Comparison of ENCODE assay signal across 21 mouse cellular contexts in the genomic region with DNA sequence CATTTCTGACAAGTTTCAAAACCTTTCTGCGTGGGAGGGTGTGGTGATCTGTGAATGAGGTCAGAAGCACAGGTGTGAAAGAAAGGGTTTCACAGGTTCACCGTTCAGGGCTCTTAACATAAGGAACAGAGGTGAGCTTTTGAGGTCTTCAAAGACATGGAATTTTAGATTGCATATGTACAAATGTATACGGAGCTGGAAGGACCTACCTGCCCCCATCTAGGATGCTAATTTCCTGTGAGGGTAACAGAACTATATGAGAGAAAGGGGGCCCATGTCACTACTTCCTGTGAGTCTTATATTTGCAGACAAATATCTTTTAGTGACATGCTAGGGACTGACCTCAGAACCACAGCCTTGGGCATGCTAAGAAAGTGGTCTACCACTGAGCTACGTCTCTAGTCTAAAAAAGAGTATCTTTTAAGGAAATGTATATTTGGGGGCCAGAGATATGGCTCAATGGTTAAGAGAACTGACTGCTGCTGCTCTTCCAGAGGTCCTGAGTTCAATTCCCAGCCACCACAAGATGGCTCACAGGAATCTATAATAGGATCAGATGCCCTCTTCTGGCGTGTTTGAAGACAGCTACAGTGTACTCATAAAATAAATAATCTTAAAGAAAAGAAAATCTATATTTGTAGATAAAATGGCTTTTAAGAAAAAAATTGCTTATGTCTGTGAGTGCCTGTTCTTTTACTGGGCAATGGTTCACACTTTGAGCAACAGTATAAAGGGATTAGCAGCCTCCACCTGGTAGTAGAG. TPM values are rescaled to one million over a fixed set of nuclear protein-coding genes. Genes with fewer than 3 reads are reported as not detected.
DNase-seq lines count a peak whose midpoint lies in the region; ATAC-seq and TF ChIP-seq lines count a peak whose summit lies in the region.
"Had no signal": no experiment of that assay in that cellular context is flagged by ENCODE, and none has a peak within 500 bp of the region (broad histone marks: within the 10 kb centered on the region; RNA-seq: fewer than 3 reads in every experiment).

No protein-coding gene starts in this region.

- TF ChIP-seq CTCF in layer of hippocampus, adult 2 months (conservative IDR thresholded peaks at IDR 0.05), result peak; percentile 59
- peak in 1 of 2 experiments; percentile 55; a peak in 2 of 4 replicates for TF ChIP-seq CTCF in CH12.LX (conservative IDR thresholded peaks at IDR 0.05 in 1 of 2, IDR thresholded peaks at IDR 0.05 in 1 of 2; ENCODE audit: low read depth in 2 of 2, low read length in 2 of 2)

- TF ChIP-seq POLR2A in CH12.LX (IDR thresholded peaks at IDR 0.05; ENCODE audit: low read depth, low read length), result no peak

- H3K27me3 ChIP-seq in CH12.LX (replicated peaks), result no peaks in the 10 kb centered on the region
- H3K27me3 ChIP-seq in megakaryocyte, embryonic 14.5 days (replicated peaks), result peaks cover 17% of the 10 kb centered on the region
- H3K27me3 ChIP-seq: midbrain, embryonic 12.5 days had no signal

- H3K4me1 ChIP-seq in CH12.LX (ENCODE audit: control insufficient read depth in 1 of 2, insufficient read depth in 2 of 2), result peaks cover 8 to 50% of the 10 kb centered on the region in 2 experiments
- peaks cover 46% of the 10 kb centered on the region for H3K4me1 ChIP-seq in megakaryocyte, embryonic 14.5 days
- H3K4me1 ChIP-seq: midbrain, embryonic 12.5 days had no signal

- H3K79me2 ChIP-seq in CH12.LX (replicated peaks; ENCODE audit: control insufficient read depth, extremely low read depth, insufficient read depth, poor library complexity, severe bottlenecking), result no peaks in the 10 kb centered on the region

- peak overlapping the region; percentile 72 for H3K27ac ChIP-seq in layer of hippocampus, adult 2 months
- H3K27ac ChIP-seq in CH12.LX (ENCODE audit: insufficient read depth, low read depth), result no peak overlapping the region
- H3K27ac ChIP-seq: hindbrain, embryonic 14.5 days; midbrain, embryonic 12.5 days had no signal

- H3K9ac ChIP-seq in CH12.LX (ENCODE audit: insufficient read depth, low read depth), result no peak overlapping the region; the same call in 1 of the 2 replicates
- H3K9ac ChIP-seq: hindbrain, embryonic 14.5 days; midbrain, embryonic 12.5 days had no signal

- peak; percentile 9; the same call in 1 of the 2 replicates for TF ChIP-seq EP300 in CH12.LX (IDR thresholded peaks at IDR 0.05; ENCODE audit: low read length)

- H3K4me2 ChIP-seq in CH12.LX (ENCODE audit: insufficient read depth, low read depth, poor library complexity, severe bottlenecking), result no peak overlapping the region
- H3K4me2 ChIP-seq: hindbrain, embryonic 14.5 days; midbrain, embryonic 12.5 days had no signal

- DNase-seq in layer of hippocampus, adult 2 months (ENCODE audit: low spot score in 2 of 2), result no peak
- DNase-seq in layer of hippocampus, adult 18-20 months (ENCODE audit: low spot score in 2 of 2), result no peak
- no peak for DNase-seq in CH12.LX (ENCODE audit: extremely low read depth)
- DNase-seq in adrenal gland, adult (ENCODE audit: inconsistent age in 2 of 2, low spot score in 1 of 2), result no peak
- no peak for DNase-seq in gastrocnemius, postnatal 10 days
- DNase-seq: adrenal gland, postnatal 36 days; cerebellum, postnatal 10 days; heart, adult 11 months; kidney, adult 2 months; right cerebral cortex, postnatal 14 days had no signal

- in situ Hi-C loops in CH12.LX (cut with MboI; ENCODE audit: low pct_ligation_motif_present, low pct_unique_long_range_greater_than_20kb, low sequenced_read_pairs), result no loop called here

- peaks cover 0 to 2% of the 10 kb centered on the region in 2 experiments for H3K36me3 ChIP-seq in CH12.LX (replicated peaks in 1 of 2; ENCODE audit: control insufficient read depth in 1 of 2, insufficient read depth in 1 of 2, low read length in 1 of 2)
- H3K36me3 ChIP-seq in megakaryocyte, embryonic 14.5 days (replicated peaks; ENCODE audit: low read length), result no peaks in the 10 kb centered on the region
- H3K36me3 ChIP-seq: G1E; midbrain, embryonic 12.5 days had no signal

- H3K4me3 ChIP-seq in layer of hippocampus, adult 2 months, result no peak overlapping the region
- no peak overlapping the region for H3K4me3 ChIP-seq in CH12.LX (replicated peaks in 1 of 3; ENCODE audit: low read depth in 2 of 3, low read length in 2 of 3, poor library complexity in 1 of 3)
- peak overlapping the region; percentile 18 for H3K4me3 ChIP-seq in megakaryocyte, embryonic 14.5 days (replicated peaks)
- H3K4me3 ChIP-seq: midbrain, embryonic 12.5 days had no signal

- ATAC-seq in hematopoietic stem cell, adult 5-6 weeks (replicated peaks in 1 of 2; ENCODE audit: insufficient read depth in 1 of 2, low FRiP score in 2 of 2, low TSS enrichment in 1 of 2, low read depth in 1 of 2, poor library complexity in 2 of 2, severe bottlenecking in 2 of 2), result peak; percentile 27 to 37; a peak in 2 of 4 replicates
- ATAC-seq in megakaryocyte-erythroid progenitor cell, adult 5-6 weeks (replicated peaks; ENCODE audit: low FRiP score, low TSS enrichment, poor library complexity, severe bottlenecking), result no peak

- dilution Hi-C loops in CH12.LX (cut with MboI; ENCODE audit: extremely low pct_ligation_motif_present, extremely low pct_unique_long_range_greater_than_20kb, low sequenced_read_pairs), result no loop called here

- no peaks in the 10 kb centered on the region for H3K9me3 ChIP-seq in CH12.LX (replicated peaks; ENCODE audit: low read length)
- H3K9me3 ChIP-seq in megakaryocyte, embryonic 14.5 days, result peaks cover 14% of the 10 kb centered on the region
- H3K9me3 ChIP-seq: G1E; midbrain, embryonic 12.5 days had no signal

- no peak; the same call in none of the 2 replicates for TF ChIP-seq RAD21 in CH12.LX (IDR thresholded peaks at IDR 0.05; ENCODE audit: low read depth, low read length)

TF ChIP-seq in CH12.LX, 34 proteins besides CTCF, POLR2A, EP300 and RAD21 (continues in another document):
- no peak for TF ChIP-seq POLR2AphosphoS2 (IDR thresholded peaks at IDR 0.05; ENCODE audit: low read depth, low read length)
- no peak for TF ChIP-seq GABPA (IDR thresholded peaks at IDR 0.05; ENCODE audit: insufficient replicate concordance, low read depth, low read length)

RNA-seq across cellular contexts. Expression of gene Ssrp1, which starts 23.0 kb away (rescaled TPM):
- 100 to 1,000 TPM; 125 to 132 TPM for total RNA-seq in layer of hippocampus, adult 2 months (2021)
- 100 to 1,000 TPM; 114 to 115 TPM for total RNA-seq in layer of hippocampus, adult 18-20 months (2021)
- total RNA-seq in CH12.LX (2012; rRNA removed) (241 and 287 TPM in 2 replicates), CH12.LX (2014; rRNA removed) (287 and 297 TPM in 2 replicates)
- 437 and 585 TPM in 2 replicates for polyA plus RNA-seq in CH12.LX (2012; ENCODE audit: insufficient read length, low read depth)
- 390 and 439 TPM in 2 replicates for total RNA-seq in hematopoietic stem cell, adult 5-6 weeks (2017)
- polyA plus RNA-seq in megakaryocyte, embryonic 14.5 days (2012; ENCODE audit: insufficient read depth, low replicate concordance), result 9.9 and 23.0 TPM in 2 replicates
- 10 to 100 TPM; 50.9 to 66.6 TPM for total RNA-seq in gastrocnemius, postnatal 10 days (2021)
- 245 and 274 TPM in 2 replicates for total RNA-seq in megakaryocyte-erythroid progenitor cell, adult 5-6 weeks (2014; fragmentation: Nextera tagmentation)
- total RNA-seq in megakaryocyte-erythroid progenitor cell, adult 5-6 weeks (2017), result 432 and 481 TPM in 2 replicates

RNA-seq across cellular contexts. Expression of gene P2rx3, which starts 23.3 kb away (rescaled TPM):
- 1 to 10 TPM; 2.3 to 2.4 TPM for total RNA-seq in layer of hippocampus, adult 2 months (2021)
- total RNA-seq in layer of hippocampus, adult 18-20 months (2021), result 1 to 10 TPM; 1.6 to 2.1 TPM
- 2.4 and 7.1 TPM in 2 replicates for total RNA-seq in CH12.LX (2012; rRNA removed)
- total RNA-seq in CH12.LX (2014; rRNA removed), result 1.7 and 2.2 TPM in 2 replicates
- polyA plus RNA-seq in CH12.LX (2012; ENCODE audit: insufficient read length, low read depth), result 3.7 and 4.7 TPM in 2 replicates
- total RNA-seq in hematopoietic stem cell, adult 5-6 weeks (2017), result 0.69 TPM in 1 of 2 replicates, not detected in the other
- polyA plus RNA-seq in megakaryocyte, embryonic 14.5 days (2012; ENCODE audit: insufficient read depth, low replicate concordance), result not detected in 2 replicates
- under 1 TPM; 0.88 to 0.92 TPM for total RNA-seq in gastrocnemius, postnatal 10 days (2021)
- total RNA-seq in megakaryocyte-erythroid progenitor cell, adult 5-6 weeks (2014; fragmentation: Nextera tagmentation), result 1.1 and 2.0 TPM in 2 replicates
- not detected in 2 replicates for total RNA-seq in megakaryocyte-erythroid progenitor cell, adult 5-6 weeks (2017)
- polyA plus RNA-seq: G1E had no signal

RNA-seq across cellular contexts. Expression of gene Prg3, which starts 26.0 kb away (rescaled TPM):
- not detected for total RNA-seq in layer of hippocampus, adult 2 months (2021)
- not detected for total RNA-seq in layer of hippocampus, adult 18-20 months (2021)
- total RNA-seq in CH12.LX (2012; rRNA removed) (not detected in 2 replicates), CH12.LX (2014; rRNA removed) (not detected in 2 replicates)
- polyA plus RNA-seq in CH12.LX (2012; ENCODE audit: insufficient read length, low read depth), result not detected in 2 replicates
- 3.0 and 8.4 TPM in 2 replicates for total RNA-seq in hematopoietic stem cell, adult 5-6 weeks (2017)
- 1.8 TPM in 1 of 2 replicates, not detected in the other for polyA plus RNA-seq in megakaryocyte, embryonic 14.5 days (2012; ENCODE audit: insufficient read depth, low replicate concordance)
- not detected for total RNA-seq in gastrocnemius, postnatal 10 days (2021)
- total RNA-seq in megakaryocyte-erythroid progenitor cell, adult 5-6 weeks (2014; fragmentation: Nextera tagmentation), result not detected in 2 replicates
- total RNA-seq in megakaryocyte-erythroid progenitor cell, adult 5-6 weeks (2017), result not detected in 2 replicates
- total RNA-seq: adrenal gland, postnatal 36 days had no signal
- polyA plus RNA-seq: C2C12; embryonic facial prominence, embryonic 11.5 days; hindbrain, embryonic 14.5 days; large intestine, adult 2 months; limb, embryonic 11.5 days; lung, embryonic 16.5 days; midbrain, embryonic 12.5 days had no signal

RNA-seq across cellular contexts. Expression of gene Prg2, which starts 33.7 kb away (rescaled TPM):
- not detected for total RNA-seq in layer of hippocampus, adult 2 months (2021)
- not detected for total RNA-seq in layer of hippocampus, adult 18-20 months (2021)
- total RNA-seq in CH12.LX (2012; rRNA removed), result 0.81 and 1.5 TPM in 2 replicates
- total RNA-seq in CH12.LX (2014; rRNA removed), result 0.60 and 1.1 TPM in 2 replicates
- polyA plus RNA-seq in CH12.LX (2012; ENCODE audit: insufficient read length, low read depth), result 0.49 and 0.93 TPM in 2 replicates
- total RNA-seq in hematopoietic stem cell, adult 5-6 weeks (2017), result 86.3 and 239 TPM in 2 replicates
- polyA plus RNA-seq in megakaryocyte, embryonic 14.5 days (2012; ENCODE audit: insufficient read depth, low replicate concordance), result 2.5 TPM in 1 of 2 replicates, not detected in the other
- 1 to 10 TPM in 1 of 2 experiments, not detected in 1; 4.8 TPM for total RNA-seq in gastrocnemius, postnatal 10 days (2021)
- not detected in 2 replicates for total RNA-seq in megakaryocyte-erythroid progenitor cell, adult 5-6 weeks (2014; fragmentation: Nextera tagmentation)
- total RNA-seq in megakaryocyte-erythroid progenitor cell, adult 5-6 weeks (2017), result 0.85 and 3.2 TPM in 2 replicates
- total RNA-seq: adrenal gland, postnatal 36 days had no signal
- polyA plus RNA-seq: C2C12; G1E; hindbrain, embryonic 14.5 days; lung, embryonic 16.5 days; midbrain, embryonic 12.5 days had no signal

RNA-seq across cellular contexts. Expression of gene Tnks1bp1, which starts 33.8 kb away (rescaled TPM):
- 100 to 1,000 TPM; 166 to 182 TPM for total RNA-seq in layer of hippocampus, adult 2 months (2021)
- 100 to 1,000 TPM; 175 to 194 TPM for total RNA-seq in layer of hippocampus, adult 18-20 months (2021)
- 3.8 and 7.5 TPM in 2 replicates for total RNA-seq in CH12.LX (2012; rRNA removed)
- 1.5 TPM in 2 replicates for total RNA-seq in CH12.LX (2014; rRNA removed)
- polyA plus RNA-seq in CH12.LX (2012; ENCODE audit: insufficient read length, low read depth), result 3.9 and 4.0 TPM in 2 replicates
- 9.9 and 15.9 TPM in 2 replicates for total RNA-seq in hematopoietic stem cell, adult 5-6 weeks (2017)
- 0.72 TPM in 1 of 2 replicates, not detected in the other for polyA plus RNA-seq in megakaryocyte, embryonic 14.5 days (2012; ENCODE audit: insufficient read depth, low replicate concordance)
- 10 to 100 TPM; 52.1 to 69.1 TPM for total RNA-seq in gastrocnemius, postnatal 10 days (2021)
- total RNA-seq in megakaryocyte-erythroid progenitor cell, adult 5-6 weeks (2014; fragmentation: Nextera tagmentation), result 0.20 and 1.2 TPM in 2 replicates
- total RNA-seq in megakaryocyte-erythroid progenitor cell, adult 5-6 weeks (2017), result 0.69 and 1.0 TPM in 2 replicates
